Mouse (Mus musculus) lung, postnatal 0 days (tissue): ENCODE data around the gene Cstl1. TPM values are rescaled to one million over a fixed set of nuclear protein-coding genes. Genes with fewer than 3 reads are reported as not detected.
A peak's percentile ranks its signal among the peaks of the same experiment; 100 is the strongest.

Source experiments
- ATAC-seq: fragments of 200-750 bp; cut with Nextera tagmentation; 2 replicates; pipeline ENCODE4 v1.8.0; 2017; ENCODE audit warnings: moderate library complexity
- DNase-seq: peaks from one replicate; pipeline ENCODE4 v3.0.0-alpha.2; 2016; ENCODE audit warnings: low spot score
- H3K27ac ChIP-seq: fragments of 300-500 bp; sonication (generic); 2 replicates; pipeline ENCODE4 v1.5.1; 2014; ENCODE audit warnings: antibody characterized with exemption, mild to moderate bottlenecking, low read length, mixed read lengths
- H3K27me3 ChIP-seq: fragments of 300-500 bp; sonication (generic); replicated peaks from 2 replicates; pipeline ENCODE4 v1.6.1; 2014; ENCODE audit warnings: low read length, mixed read lengths; ENCODE audit not compliant: insufficient read depth
- H3K36me3 ChIP-seq: fragments of 300-500 bp; sonication (generic); 2 replicates; pipeline ENCODE4 v1.6.1; 2014; ENCODE audit warnings: low read length, mixed read lengths; ENCODE audit not compliant: insufficient read depth
- H3K4me1 ChIP-seq: fragments of 300-500 bp; sonication (generic); 2 replicates; pipeline ENCODE4 v1.6.1; 2014; ENCODE audit warnings: antibody characterized with exemption, low read depth, low read length, mixed read lengths; ENCODE audit not compliant: insufficient read depth
- H3K4me2 ChIP-seq: fragments of 300-500 bp; sonication (generic); replicated peaks from 2 replicates; pipeline ENCODE4 v1.6.1; 2014; ENCODE audit warnings: low read depth, mild to moderate bottlenecking, low read length, moderate library complexity, mixed read lengths
- H3K4me3 ChIP-seq: fragments of 300-500 bp; sonication (generic); 2 replicates; pipeline ENCODE4 v1.5.1; 2014; ENCODE audit warnings: low read depth, low read length
- H3K9ac ChIP-seq: fragments of 300-500 bp; sonication (generic); replicated peaks from 2 replicates; pipeline ENCODE4 v1.6.1; 2014; ENCODE audit warnings: low read depth, mild to moderate bottlenecking
- H3K9me3 ChIP-seq: fragments of 300-500 bp; sonication (generic); 2 replicates; pipeline ENCODE4 v1.6.1; 2016; ENCODE audit warnings: low read length, mixed read lengths
- CTCF ChIP-seq: IDR thresholded peaks from 2 replicates; pipeline ENCODE4 v1.5.1; 2016; ENCODE audit warnings: antibody characterized with exemption, mild to moderate bottlenecking
- EP300 ChIP-seq: IDR thresholded peaks from 2 replicates; pipeline ENCODE4 v1.6.1; 2016; ENCODE audit warnings: antibody characterized with exemption, mild to moderate bottlenecking, control low read depth
- WGBS: fragments of 180-500 bp; shearing (Covaris S2); extraction: QIAGEN DNeasy Blood & Tissue Kit; methylation state at CpG from one replicate; pipeline ENCODE4 v1.1.7; 2014; 5-methylcytosine and 5-hydroxymethylcytosine counted together
- polyA plus RNA-seq: library from polyadenylated mRNA; unstranded; fragments of >200 nt; fragmentation: Nextera tagmentation; extraction: Ambion mirVana; gene quantifications from 2 replicates; pipeline ENCODE4 v1.2.1, GENCODE M21; 2015

Cstl1 gene
- not detected in 2 replicates for polyA plus RNA-seq

DNA sequence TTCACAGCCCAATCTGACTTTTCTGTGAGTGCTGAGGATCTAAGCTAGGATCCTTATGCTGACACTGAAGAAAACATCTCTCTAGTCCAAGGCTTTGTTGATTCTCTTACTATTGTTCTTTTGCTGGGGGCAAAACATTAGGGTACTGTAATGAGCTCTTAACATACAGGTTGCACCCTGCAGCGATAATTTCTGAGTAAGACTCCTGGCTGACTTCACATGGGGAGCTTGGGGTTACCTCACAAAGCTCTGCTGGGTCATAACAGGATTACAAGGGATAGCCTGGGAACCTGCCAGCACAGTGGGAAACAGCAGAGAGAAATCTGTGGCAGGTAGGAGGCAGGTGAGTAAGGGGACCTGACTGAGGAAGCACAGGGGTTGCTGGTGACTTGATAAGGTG, at the start of gene Cstl1:
Gene Cstl1 (plus strand): TSS at position 301 of the 400 bp plus-strand sequence.
- WGBS, result 92% methylated on average over 1 of the region's 1 CpGs
- H3K4me1 ChIP-seq, result no peaks in the 10 kb centered on the region
- H3K36me3 ChIP-seq, result no peaks in the 10 kb centered on the region
- H3K27me3 ChIP-seq, result no peaks in the 10 kb centered on the region
- no peak within 1 kb of the TSS for H3K27ac ChIP-seq
- no peak within 1 kb of the TSS for H3K4me2 ChIP-seq
- TF ChIP-seq EP300, result no peak
- TF ChIP-seq CTCF, result no peak
- no peaks in the 10 kb centered on the region for H3K9me3 ChIP-seq
- no peak within 1 kb of the TSS for H3K9ac ChIP-seq
- H3K4me3 ChIP-seq, result no peak within 1 kb of the TSS
- ATAC-seq (no peak), DNase-seq (no peak)

GRCm38 (mm10) chr2:148706409-148707201, 43.6 kb upstream of the Cstl1 start:
- whole genome bisulfite sequencing, result 79% methylated on average over 15 of the region's 15 CpGs
- Histone ChIP-seq H3K4me1 (no peaks in the 10 kb centered on the region), H3K9me3 (no peaks in the 10 kb centered on the region), H3K4me2 (no peak overlapping the region), H3K9ac (no peak overlapping the region), H3K27me3 (no peaks in the 10 kb centered on the region), H3K27ac (no peak overlapping the region), H3K36me3 (no peaks in the 10 kb centered on the region; the same call in 1 of the 2 replicates), H3K4me3 (no peak overlapping the region)
- DNase-seq (peak; percentile 69), ATAC-seq (no peak)
- TF ChIP-seq CTCF, result peak; percentile 66
- no peak for TF ChIP-seq EP300

DNA sequence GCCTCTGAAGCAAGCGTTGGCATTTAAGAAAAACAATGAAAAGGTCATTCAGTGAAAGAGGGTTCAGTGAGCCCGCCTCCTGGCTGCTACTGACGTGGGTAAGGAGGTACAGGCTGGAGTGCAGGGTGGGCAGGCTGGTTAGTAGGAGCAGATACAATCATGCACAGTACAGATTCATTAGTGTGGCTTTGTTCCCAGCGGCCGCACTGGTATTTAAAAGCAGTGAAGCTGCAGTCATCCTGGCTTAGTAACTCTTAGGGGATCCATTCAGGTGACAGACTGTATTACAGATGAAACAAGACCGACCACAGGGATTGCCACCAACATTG, 43.0 kb upstream of the Cstl1 start:
- Histone ChIP-seq H3K27me3 (no peaks in the 10 kb centered on the region), H3K9me3 (no peaks in the 10 kb centered on the region), H3K27ac (no peak overlapping the region), H3K4me3 (no peak overlapping the region), H3K4me2 (no peak overlapping the region), H3K4me1 (no peaks in the 10 kb centered on the region), H3K9ac (no peak overlapping the region), H3K36me3 (no peaks in the 10 kb centered on the region; the same call in 1 of the 2 replicates)
- TF ChIP-seq EP300 (no peak), CTCF (no peak)
- WGBS, result 83% methylated on average over 6 of the region's 6 CpGs
- no peak for ATAC-seq
- no peak for DNase-seq

GRCm38 (mm10) chr2:148712326-148712725, 37.8 kb upstream of the Cstl1 start:
- H3K9me3 ChIP-seq, result no peaks in the 10 kb centered on the region
- DNase-seq, result no peak
- TF ChIP-seq EP300 (no peak), CTCF (no peak)
- ATAC-seq, result no peak
- no peaks in the 10 kb centered on the region for H3K36me3 ChIP-seq
- H3K9ac ChIP-seq, result no peak overlapping the region
- 73% methylated on average over 3 of the region's 3 CpGs for WGBS
- H3K4me2 ChIP-seq, result no peak overlapping the region
- H3K27me3 ChIP-seq, result no peaks in the 10 kb centered on the region
- no peaks in the 10 kb centered on the region for H3K4me1 ChIP-seq
- H3K4me3 ChIP-seq, result no peak overlapping the region
- no peak overlapping the region for H3K27ac ChIP-seq

DNA sequence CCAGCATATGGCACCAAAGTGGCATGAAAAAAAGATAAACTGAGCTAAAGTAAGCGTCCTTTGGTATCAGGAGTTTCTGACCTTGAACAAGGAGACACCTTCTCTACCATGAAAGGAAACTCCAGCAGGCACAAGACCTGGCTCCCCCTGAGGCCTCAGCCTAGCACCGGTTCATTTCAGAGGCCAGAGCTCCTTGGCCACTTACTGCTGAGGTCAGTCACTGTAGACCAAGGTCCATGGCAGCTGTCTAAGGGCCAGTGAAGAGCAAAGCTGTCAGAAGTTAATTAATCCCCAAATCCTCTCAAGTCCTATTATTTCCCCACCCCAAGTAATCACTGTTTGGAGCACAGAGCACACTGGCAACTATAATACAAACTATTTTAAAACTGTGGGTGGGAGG, 33.1 kb upstream of the Cstl1 start:
- H3K4me1 ChIP-seq, result no peaks in the 10 kb centered on the region
- ATAC-seq (no peak), DNase-seq (no peak)
- no peaks in the 10 kb centered on the region for H3K36me3 ChIP-seq
- no peak overlapping the region for H3K4me3 ChIP-seq
- H3K9ac ChIP-seq, result no peak overlapping the region
- H3K4me2 ChIP-seq, result no peak overlapping the region
- TF ChIP-seq CTCF (no peak), EP300 (no peak)
- H3K27me3 ChIP-seq, result no peaks in the 10 kb centered on the region
- no peaks in the 10 kb centered on the region for H3K9me3 ChIP-seq
- WGBS, result 78% methylated on average over 2 of the region's 2 CpGs
- H3K27ac ChIP-seq, result no peak overlapping the region

DNA sequence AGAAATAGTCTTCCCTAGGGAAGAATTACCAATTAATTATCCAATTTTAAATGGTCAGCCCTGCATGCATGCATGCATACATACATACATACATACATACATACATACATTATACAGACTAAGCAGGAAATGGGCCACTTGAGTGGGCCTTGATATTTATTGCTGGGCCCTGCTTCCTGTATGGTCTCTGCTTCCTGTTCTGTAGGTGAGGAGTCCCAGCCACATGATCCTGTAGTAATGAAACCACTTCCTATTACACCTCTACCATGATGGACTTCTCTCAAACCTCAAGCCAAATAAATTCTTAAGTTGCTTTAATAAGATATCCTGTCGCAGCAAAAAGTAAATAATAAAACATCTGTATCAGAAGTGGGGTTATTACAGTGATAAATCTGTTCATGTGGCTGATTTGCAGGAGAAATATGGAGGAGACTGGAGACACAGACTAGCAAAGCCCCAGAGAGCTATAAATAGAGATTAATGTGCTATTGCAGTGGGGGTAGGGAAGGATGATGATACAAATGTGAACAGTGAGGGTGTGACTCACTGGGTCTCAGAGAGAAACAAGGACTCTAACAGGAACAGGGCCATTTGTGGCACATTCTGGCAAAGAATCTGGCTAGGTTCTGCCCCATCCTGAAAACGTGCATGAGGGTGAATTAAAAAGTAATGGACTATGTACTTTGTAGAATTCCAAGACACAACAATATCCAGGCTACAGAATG, 30.7 kb upstream of the Cstl1 start:
- Histone ChIP-seq H3K27me3 (no peaks in the 10 kb centered on the region), H3K9ac (no peak overlapping the region), H3K9me3 (no peaks in the 10 kb centered on the region), H3K4me2 (no peak overlapping the region), H3K4me1 (no peaks in the 10 kb centered on the region), H3K4me3 (no peak overlapping the region), H3K27ac (no peak overlapping the region), H3K36me3 (no peaks in the 10 kb centered on the region)
- DNase-seq (no peak), ATAC-seq (no peak)
- TF ChIP-seq CTCF (no peak), EP300 (no peak)
- 38% methylated on average over 2 of the region's 2 CpGs for WGBS
